Mouse (Mus musculus) gastrocnemius, adult 2 months (tissue): ENCODE data around the gene Gm973. TPM values are rescaled to one million over a fixed set of nuclear protein-coding genes. Genes with fewer than 3 reads are reported as not detected.
A peak's percentile ranks its signal among the peaks of the same experiment; 100 is the strongest.

Experiments used
- DNase-seq: peaks from one replicate; pipeline ENCODE4 v3.0.0; 2022
- H3K27ac ChIP-seq: fragments of 200-600 bp; 2 replicates; pipeline ENCODE4 v1.8.1; 2022; ENCODE audit warnings: mild to moderate bottlenecking
- H3K4me3 ChIP-seq: fragments of 200-600 bp; 2 replicates; pipeline ENCODE4 v1.8.1; 2022; ENCODE audit warnings: mild to moderate bottlenecking, moderate library complexity
- CTCF ChIP-seq: fragments of 200-600 bp; IDR thresholded peaks from 2 replicates; pipeline ENCODE4 v1.8.1; 2022; ENCODE audit warnings: antibody characterized with exemption, mild to moderate bottlenecking, moderate library complexity
- intact Hi-C: fragments of 180-260 bp; cut with DNase I; formaldehyde crosslinking; loops from one replicate; pipeline ENCODE4 v1.15.1; 2025
- total RNA-seq, 2 experiments: library from RNA; stranded (reverse); gene quantifications; 2 replicates each; pipeline ENCODE4 v1.2.3; 2021

Gene Gm973
- total RNA-seq, 2 experiments from 2014 or later = 0.75 to 1.7 TPM

GRCm38 (mm10) chr1:59563581-59563980, 47.5 kb downstream of the Gm973 start:
- no peak overlapping the region for H3K27ac ChIP-seq
- intact Hi-C loops = no loop called here
- TF ChIP-seq CTCF = no peak
- DNase-seq = no peak
- H3K4me3 ChIP-seq = no peak overlapping the region

GRCm38 (mm10) chr1:59565804-59566203, 49.7 kb downstream of the Gm973 start:
- TF ChIP-seq CTCF = no peak
- intact Hi-C loops = no loop called here
- DNase-seq = no peak
- Histone ChIP-seq H3K4me3 (no peak overlapping the region), H3K27ac (no peak overlapping the region)

DNA sequence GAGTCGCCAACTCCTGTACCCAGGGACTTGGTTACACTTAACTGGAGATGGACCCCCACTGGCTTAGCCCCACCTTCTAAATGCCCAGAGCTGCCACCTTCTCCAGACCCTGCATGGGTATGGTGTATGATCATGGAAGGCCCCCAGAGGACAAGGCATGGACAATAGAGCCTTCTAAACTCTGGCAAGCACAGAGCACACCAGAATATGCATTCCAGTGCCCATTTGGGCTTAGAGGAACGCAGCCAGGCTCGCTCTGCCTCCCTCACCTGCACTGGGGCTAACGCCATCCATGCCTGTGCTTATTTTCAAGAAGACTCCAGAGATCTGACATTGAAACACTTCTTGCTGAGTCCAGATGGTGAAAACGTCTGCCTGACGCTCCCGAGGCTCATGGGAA, 50.2 kb downstream of the Gm973 start:
- no peak for TF ChIP-seq CTCF
- Histone ChIP-seq H3K27ac (no peak overlapping the region), H3K4me3 (no peak overlapping the region)
- DNase-seq = no peak
- intact Hi-C loops = no loop called here

- TF ChIP-seq CTCF = no peak
- DNase-seq = no peak
- intact Hi-C loops = no loop called here
- H3K4me3 ChIP-seq = no peak overlapping the region
- no peak overlapping the region for H3K27ac ChIP-seq
These were observed 50.9 kb downstream of the Gm973 start for GRCm38 (mm10) chr1:59566926-59567325.

DNA sequence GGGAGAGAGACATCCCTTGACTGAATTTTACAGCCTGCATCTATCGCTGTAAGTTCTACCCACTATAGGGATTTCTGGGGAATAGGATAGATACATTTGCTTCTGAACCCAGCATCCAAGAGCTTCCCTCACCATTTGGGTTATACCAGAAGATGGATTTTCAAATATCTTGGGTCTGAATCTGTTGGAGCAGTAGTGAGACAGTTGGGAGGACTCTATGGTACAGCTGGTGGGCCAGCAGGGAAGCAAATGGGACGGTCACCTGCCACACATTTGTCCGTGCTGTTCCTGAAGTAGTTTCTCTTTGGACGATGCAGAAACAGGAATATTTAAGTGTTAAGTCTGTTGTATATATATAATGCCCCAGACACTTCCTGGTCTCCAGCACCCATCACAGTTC, 51.5 kb downstream of the Gm973 start:
- no peak for DNase-seq
- TF ChIP-seq CTCF = no peak
- intact Hi-C loops = no loop called here
- H3K27ac ChIP-seq = no peak overlapping the region
- H3K4me3 ChIP-seq = no peak overlapping the region

DNA sequence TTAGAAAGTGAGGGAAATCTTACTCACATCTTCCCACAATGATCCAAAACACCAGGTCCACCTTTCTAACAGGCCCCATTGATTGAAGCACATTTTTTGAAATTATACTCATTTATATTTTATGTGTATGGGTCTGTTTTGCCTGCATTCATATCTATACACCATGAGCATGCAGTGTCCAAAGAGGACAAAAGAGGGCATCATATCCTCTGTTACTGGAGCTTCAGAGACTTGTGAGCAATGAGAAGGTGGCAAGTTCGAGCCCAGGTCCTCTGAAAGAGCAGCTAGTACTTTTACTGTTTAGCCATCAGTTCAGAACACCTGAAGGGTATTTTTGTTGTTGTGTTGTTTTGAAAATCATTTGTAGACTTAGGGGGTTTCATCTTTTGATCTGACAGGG, 52.2 kb downstream of the Gm973 start:
- no peak for TF ChIP-seq CTCF
- Histone ChIP-seq H3K27ac (no peak overlapping the region), H3K4me3 (no peak overlapping the region)
- intact Hi-C loops = no loop called here
- DNase-seq = no peak

GRCm38 (mm10) chr1:59569301-59569700, 53.2 kb downstream of the Gm973 start:
- H3K27ac ChIP-seq = no peak overlapping the region
- intact Hi-C loops = no loop called here

DNA sequence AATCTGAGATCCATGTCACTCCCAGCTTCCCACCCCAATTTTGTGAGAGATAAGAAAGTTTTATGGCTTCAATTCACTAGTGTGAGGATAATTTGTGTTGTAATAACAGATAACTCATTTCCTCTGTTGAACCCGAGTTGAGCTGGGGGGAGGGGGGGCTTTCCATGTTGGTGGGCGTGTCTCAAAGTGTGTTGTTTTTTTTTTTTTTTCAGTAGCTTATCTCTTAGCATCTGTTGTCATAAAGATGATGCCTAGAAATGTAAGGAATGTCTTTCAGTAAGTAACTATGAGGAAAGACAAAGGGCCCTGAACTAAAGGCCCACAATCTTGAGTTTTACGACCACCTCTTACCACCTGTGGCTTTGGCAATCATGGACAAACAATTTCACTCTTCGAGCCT, 54.7 kb downstream of the Gm973 start:
- Histone ChIP-seq H3K4me3 (no peak overlapping the region), H3K27ac (no peak overlapping the region)
- DNase-seq = no peak
- no peak for TF ChIP-seq CTCF
- intact Hi-C loops = no loop called here

More at GRCm38 (mm10) chr1:59569301-59569700, 53.2 kb downstream of the Gm973 start:
- no peak for TF ChIP-seq CTCF
- DNase-seq = no peak
- H3K4me3 ChIP-seq = no peak overlapping the region

DNA sequence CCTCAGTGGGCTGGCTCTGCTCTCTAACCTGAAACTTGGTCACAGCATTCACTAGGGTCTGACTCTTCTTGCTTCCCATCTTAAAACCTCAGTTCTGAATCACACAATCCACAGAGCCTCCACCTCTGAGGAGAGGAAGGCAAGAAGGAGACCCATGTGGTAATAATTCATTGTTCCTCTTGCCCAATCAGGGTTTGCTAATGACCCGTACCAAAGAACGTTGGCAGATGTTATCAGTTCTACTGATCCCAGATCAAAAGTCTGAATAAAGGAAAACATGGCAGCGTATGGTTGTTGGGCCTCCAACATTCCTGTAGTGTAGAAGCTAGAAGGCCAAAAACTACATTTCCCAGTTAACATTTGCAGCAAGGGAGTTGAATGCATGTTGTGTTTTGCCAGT, 55.4 kb downstream of the Gm973 start:
- no peak overlapping the region for H3K4me3 ChIP-seq
- TF ChIP-seq CTCF = no peak
- no peak for DNase-seq
- no peak overlapping the region for H3K27ac ChIP-seq
- intact Hi-C loops = no loop called here

DNA sequence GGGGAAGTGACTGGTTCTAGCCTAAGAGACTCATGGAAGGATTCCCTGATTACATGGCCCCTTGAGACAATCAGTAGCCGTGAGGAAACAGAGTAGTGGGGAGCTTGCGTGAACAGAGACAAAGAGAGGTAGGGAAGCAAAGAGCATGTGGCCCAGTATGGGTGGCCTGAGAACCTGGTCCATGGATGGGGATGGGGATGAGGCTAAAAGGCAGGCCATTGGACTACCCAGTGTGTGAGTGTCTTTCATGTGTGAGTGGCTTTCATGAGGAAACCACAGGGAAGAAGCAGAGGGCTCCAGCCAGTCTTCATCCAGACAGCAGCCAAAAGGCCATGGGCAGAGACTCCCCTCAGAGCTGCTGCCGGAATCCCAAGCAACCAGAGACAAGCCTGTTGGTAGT, 57.8 kb downstream of the Gm973 start:
- no peak overlapping the region for H3K4me3 ChIP-seq
- intact Hi-C loops = no loop called here
- no peak for DNase-seq
- no peak for TF ChIP-seq CTCF
- H3K27ac ChIP-seq = no peak overlapping the region

- DNase-seq = no peak
- H3K4me3 ChIP-seq = peak overlapping the region; percentile 59
- no peak for TF ChIP-seq CTCF
- intact Hi-C loops = no loop called here
- H3K27ac ChIP-seq = no peak overlapping the region; the same call in 1 of the 2 replicates
These were observed 58.5 kb downstream of the Gm973 start for GRCm38 (mm10) chr1:59574262-59575187.

DNA sequence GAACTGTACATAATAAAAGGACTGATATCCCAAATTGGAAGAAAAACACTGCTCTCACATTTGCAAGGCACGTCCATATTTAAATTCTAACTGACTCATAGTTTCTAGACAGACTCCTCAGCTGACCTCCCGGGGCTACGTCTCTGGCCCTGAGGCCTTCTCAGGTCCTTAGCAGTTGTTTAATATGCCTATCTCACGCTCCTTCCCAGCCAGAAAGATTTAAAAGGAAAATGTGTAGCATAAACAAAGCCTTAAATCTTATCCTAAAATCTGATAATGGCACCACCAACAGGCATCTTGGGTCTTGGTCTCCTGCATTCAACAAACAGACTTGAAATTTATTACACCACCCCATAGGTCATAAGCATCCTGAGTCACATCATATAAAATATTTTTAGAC, 62.7 kb downstream of the Gm973 start:
- Histone ChIP-seq H3K4me3 (no peak overlapping the region), H3K27ac (0 out of 2 replicates have a peak overlapping the region, but pooled peaks have one; percentile 6)
- intact Hi-C loops = no loop called here
- no peak for DNase-seq
- TF ChIP-seq CTCF = no peak

DNA sequence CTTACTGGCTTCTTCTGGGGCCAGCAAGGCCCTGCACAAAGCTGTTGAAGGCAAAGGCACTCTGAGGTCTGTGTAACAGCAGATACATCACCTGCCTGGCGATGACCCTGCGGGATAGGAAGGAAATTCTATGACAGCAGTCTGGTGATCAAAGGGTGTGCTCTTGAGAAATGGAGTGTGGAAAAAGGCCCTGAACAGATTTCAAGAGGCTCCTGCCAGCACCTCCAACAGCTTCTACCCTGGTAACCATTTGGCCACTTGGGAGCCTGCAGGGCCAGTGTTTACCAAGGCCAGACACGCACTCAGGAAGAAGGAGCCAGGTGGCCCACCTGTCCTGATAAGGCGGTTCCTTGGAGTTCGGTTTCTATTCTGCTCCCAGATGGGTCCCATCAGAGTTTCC, 63.3 kb downstream of the Gm973 start:
- intact Hi-C loops = no loop called here
- DNase-seq = no peak
- Histone ChIP-seq H3K4me3 (no peak overlapping the region), H3K27ac (peak overlapping the region; percentile 38; the same call in 1 of the 2 replicates)
- no peak for TF ChIP-seq CTCF

- no peak for TF ChIP-seq CTCF
- no peak for DNase-seq
- Histone ChIP-seq H3K4me3 (no peak overlapping the region), H3K27ac (no peak overlapping the region)
- intact Hi-C loops = loop anchor here (5.0 kb wide), 2 partner anchors 63 to 153 kb away; partner anchors contain the start of gene Gm973
These were observed 64.2 kb downstream of the Gm973 start for GRCm38 (mm10) chr1:59580131-59580751.
